Mouse (Mus musculus): ENCODE measurements around the gene Tdpoz5. TPM values are rescaled to one million over a fixed set of nuclear protein-coding genes. Genes with fewer than 3 reads are reported as not detected.
"Not testable (repeated sequence)": the region's sequence is repeated elsewhere in the genome, so short reads cannot be mapped to it uniquely, and the experiment has no call there.

Gene Tdpoz5
- not detected in 2 replicates for polyA plus RNA-seq (2012; rRNA removed)

DNA sequence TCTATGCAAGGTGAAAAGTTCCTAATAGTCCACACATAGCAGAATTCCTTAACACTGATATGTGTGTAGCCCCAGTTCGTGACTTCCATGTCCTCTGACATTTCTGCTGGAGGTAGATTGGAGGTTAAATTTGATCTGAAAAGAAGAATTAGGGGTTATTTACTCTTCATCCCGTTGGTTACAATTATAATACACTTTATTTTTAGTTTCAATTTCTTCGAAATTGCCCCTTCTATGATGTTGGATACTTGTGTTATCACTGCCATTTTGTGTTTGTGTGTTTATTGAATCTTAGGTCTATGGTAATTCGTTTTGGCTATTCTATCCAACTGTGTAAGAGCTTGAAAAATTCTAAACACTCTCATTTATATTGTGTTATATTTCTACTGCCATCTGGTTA is at the start of gene Tdpoz5:
Gene Tdpoz5 (minus strand): TSS at position 101 of the 400 bp plus-strand sequence.
- not testable (repeated sequence) for DNase-seq (ENCODE audit: low spot score)

DNA sequence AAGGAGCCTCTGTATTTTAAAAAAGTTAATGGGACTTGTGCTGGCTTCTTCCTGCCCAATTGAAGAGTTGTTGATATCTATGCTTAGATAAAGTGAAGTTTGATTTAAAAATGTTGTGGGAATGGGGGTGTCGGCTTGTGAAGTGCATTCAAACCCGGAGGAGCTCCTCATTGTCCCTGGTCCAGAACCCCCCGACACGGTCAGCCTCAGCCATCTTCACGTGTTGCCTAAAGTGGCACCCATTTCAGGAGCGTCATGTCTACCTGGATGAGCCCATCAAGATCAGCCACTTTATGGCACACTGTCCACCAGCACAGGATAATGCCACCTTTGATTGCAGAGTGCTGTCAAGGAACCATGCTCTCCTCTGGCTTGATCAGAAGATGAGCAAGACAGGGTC is 7.8 kb upstream of the Tdpoz5 start:
- DNase-seq (ENCODE audit: low spot score), result not testable (repeated sequence)

DNA sequence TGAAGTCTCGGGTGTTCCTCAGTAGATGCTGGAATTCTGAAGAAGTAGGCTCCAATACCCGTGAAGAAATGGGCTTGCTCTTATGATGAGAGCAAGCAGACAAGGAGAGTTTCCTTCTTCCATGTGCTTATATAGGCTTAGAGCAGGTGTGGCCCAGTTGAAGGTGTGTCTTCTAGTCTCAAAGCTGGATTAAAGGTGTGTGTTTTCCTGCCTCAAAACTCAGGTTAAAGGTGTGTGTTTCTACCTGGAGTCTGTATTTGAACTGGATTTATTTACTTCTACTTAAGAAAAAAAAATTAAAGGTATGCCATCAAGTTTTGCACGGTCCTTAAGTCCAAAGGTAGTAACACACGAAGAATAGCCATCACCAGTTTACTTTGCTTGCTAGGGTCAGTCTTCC is 17.7 kb downstream of the Tdpoz5 start, which contains the start of gene Gm9117:
Gene Gm9117 (minus strand): TSS at position 101 of the 400 bp plus-strand sequence.
- not testable (repeated sequence) for DNase-seq (ENCODE audit: low spot score)

DNA sequence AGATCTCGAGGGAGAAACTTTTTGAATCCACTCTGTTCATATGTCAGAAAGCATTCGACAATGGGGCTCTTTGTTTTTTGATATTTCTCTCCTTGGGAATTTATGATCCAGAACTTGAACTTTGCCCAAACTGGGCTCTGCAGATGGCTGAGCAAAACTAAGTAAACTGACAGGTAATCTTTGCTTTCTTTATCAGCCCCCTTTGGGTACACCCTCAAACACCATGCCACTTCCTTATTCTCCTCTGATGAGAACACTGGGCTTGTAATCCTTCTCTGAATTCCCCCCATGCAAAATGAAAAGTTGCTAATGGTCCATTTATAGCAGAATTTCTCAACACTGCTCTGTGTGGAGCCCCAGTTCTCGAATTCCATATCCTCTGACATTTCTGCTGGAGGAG is 22.7 kb downstream of the Tdpoz5 start:
- DNase-seq (ENCODE audit: low spot score), result not testable (repeated sequence)

Other genes starting within 250 kb of the Tdpoz5 start
- not detected in 2 replicates for gene Gm5773, start 188.3 kb downstream of the Tdpoz5 start, polyA plus RNA-seq (2012; rRNA removed)
- not detected in 2 replicates for gene Tdpoz4, start 164.9 kb downstream of the Tdpoz5 start, polyA plus RNA-seq (2012; rRNA removed)
- not detected in 2 replicates for gene Tdpoz3, start 135.3 kb downstream of the Tdpoz5 start, polyA plus RNA-seq (2012; rRNA removed)
- gene Gm9117, start 17.8 kb downstream of the Tdpoz5 start, polyA plus RNA-seq (2012; rRNA removed), result not detected in 2 replicates
- gene Gm9125, start 93.6 kb upstream of the Tdpoz5 start, polyA plus RNA-seq (2012; rRNA removed), result not detected in 2 replicates
- gene Gm10697, start 111.3 kb upstream of the Tdpoz5 start, polyA plus RNA-seq (2012; rRNA removed), result not detected in 2 replicates
- gene Gm10696, start 216.9 kb upstream of the Tdpoz5 start, polyA plus RNA-seq (2012; rRNA removed), result not detected in 2 replicates
- gene Gm5286, start 235.4 kb upstream of the Tdpoz5 start, polyA plus RNA-seq (2012; rRNA removed), result not detected in 2 replicates

Data from urinary bladder, adult 2 months (tissue).